Mouse (Mus musculus) lung, adult 2 months (tissue): ENCODE results near the gene Stx11.

Experiments
- CTCF ChIP-seq: fragments of 200-500 bp; IDR thresholded peaks from 2 replicates; pipeline ENCODE4 v1.5.1; 2011; ENCODE audit warnings: mild to moderate bottlenecking, low read length, control low read depth; ENCODE audit not compliant: insufficient read depth
- POLR2A ChIP-seq: fragments of 200-500 bp; IDR thresholded peaks from 2 replicates; pipeline ENCODE4 v1.6.1; 2011; ENCODE audit warnings: low read depth, mild to moderate bottlenecking, control low read depth, low read length, borderline replicate concordance; ENCODE audit errors: extremely low read depth

GRCm38 (mm10) chr10:12993411-12994039 lies 29.4 kb upstream of the Stx11 start:
- TF ChIP-seq CTCF (no peak), POLR2A (no peak)
